Mouse (Mus musculus) thymus, adult 2 months (tissue): ENCODE measurements around the gene Ap1g1. TPM values are rescaled to one million over a fixed set of nuclear protein-coding genes. Genes with fewer than 3 reads are reported as not detected.

ENCODE experiments used
- DNase-seq: peaks from one replicate; pipeline ENCODE4 v3.0.0; 2021
- H3K27ac ChIP-seq: fragments of 200-500 bp; 2 replicates; pipeline ENCODE4 v1.5.1; 2012; ENCODE audit warnings: low read length, control low read depth; ENCODE audit not compliant: control insufficient read depth, insufficient read depth
- H3K27me3 ChIP-seq: fragments of 200-500 bp; 2 replicates; pipeline ENCODE4 v1.6.1; 2012; ENCODE audit warnings: mild to moderate bottlenecking, low read length, moderate library complexity, mixed read lengths; ENCODE audit not compliant: control insufficient read depth, insufficient read depth
- H3K36me3 ChIP-seq: fragments of 200-500 bp; 2 replicates; pipeline ENCODE4 v1.6.1; 2012; ENCODE audit warnings: mild to moderate bottlenecking, low read length, moderate library complexity; ENCODE audit not compliant: control insufficient read depth, insufficient read depth
- H3K4me1 ChIP-seq: fragments of 200-500 bp; replicated peaks from 2 replicates; pipeline ENCODE4 v1.6.1; 2012; ENCODE audit warnings: low read length; ENCODE audit not compliant: control insufficient read depth, insufficient read depth
- H3K4me3 ChIP-seq: fragments of 200-500 bp; 2 replicates; pipeline ENCODE4 v1.5.1; 2012; ENCODE audit warnings: mild to moderate bottlenecking, low read length, control low read depth, moderate library complexity; ENCODE audit not compliant: control insufficient read depth, insufficient read depth
- CTCF ChIP-seq: fragments of 200-500 bp; IDR thresholded peaks from 2 replicates; pipeline ENCODE4 v1.5.1; 2012; ENCODE audit warnings: mild to moderate bottlenecking, control low read depth, low read length, moderate library complexity, borderline replicate concordance; ENCODE audit not compliant: control insufficient read depth, poor library complexity, insufficient read depth; ENCODE audit errors: extremely low read depth
- POLR2A ChIP-seq: fragments of 200-500 bp; IDR thresholded peaks from 2 replicates; pipeline ENCODE4 v1.6.1; 2012; ENCODE audit warnings: mild to moderate bottlenecking, low read length, control low read depth, moderate library complexity; ENCODE audit not compliant: control insufficient read depth, poor library complexity, insufficient read depth; ENCODE audit errors: extremely low read depth
- WGBS: fragments of 180-500 bp; shearing (Covaris S2); methylation state at CpG from one replicate; pipeline ENCODE4 v1.1.7; 2018; 5-methylcytosine and 5-hydroxymethylcytosine counted together
- polyA plus RNA-seq: library from polyadenylated mRNA; depleted of rRNA; stranded (reverse); fragments of >200 nt; gene quantifications from 2 replicates; pipeline ENCODE4 v1.2.3, GENCODE M21; 2012

Ap1g1 gene
- polyA plus RNA-seq, 1 experiment: 42.2 TPM

GRCm38 (mm10) chr8:109759426-109759825 is 18.9 kb upstream of the Ap1g1 start:
- Histone ChIP-seq H3K27ac (no peak overlapping the region), H3K36me3 (no peaks in the 10 kb centered on the region), H3K27me3 (no peaks in the 10 kb centered on the region), H3K4me3 (no peak overlapping the region), H3K4me1 (no peaks in the 10 kb centered on the region)
- 97% methylated on average over 7 of the region's 7 CpGs for WGBS
- TF ChIP-seq CTCF (no peak), POLR2A (no peak)
- DNase-seq: no peak

GRCm38 (mm10) chr8:109760221-109760620 is 18.1 kb upstream of the Ap1g1 start:
- H3K36me3 ChIP-seq: no peaks in the 10 kb centered on the region
- DNase-seq: no peak
- TF ChIP-seq CTCF (no peak), POLR2A (no peak)
- no peaks in the 10 kb centered on the region for H3K4me1 ChIP-seq
- WGBS: 71% methylated on average over 1 of the region's 1 CpGs
- H3K27ac ChIP-seq: no peak overlapping the region
- no peak overlapping the region for H3K4me3 ChIP-seq
- no peaks in the 10 kb centered on the region for H3K27me3 ChIP-seq

GRCm38 (mm10) chr8:109764031-109764430 is 14.3 kb upstream of the Ap1g1 start:
- Histone ChIP-seq H3K4me1 (no peaks in the 10 kb centered on the region), H3K36me3 (no peaks in the 10 kb centered on the region), H3K27me3 (no peaks in the 10 kb centered on the region), H3K4me3 (no peak overlapping the region), H3K27ac (no peak overlapping the region)
- TF ChIP-seq CTCF (no peak), POLR2A (no peak)
- DNase-seq: no peak
- WGBS: 95% methylated on average over 6 of the region's 6 CpGs

GRCm38 (mm10) chr8:109766081-109766480 is 12.3 kb upstream of the Ap1g1 start:
- Histone ChIP-seq H3K27ac (no peak overlapping the region), H3K4me3 (no peak overlapping the region), H3K27me3 (no peaks in the 10 kb centered on the region), H3K36me3 (no peaks in the 10 kb centered on the region), H3K4me1 (no peaks in the 10 kb centered on the region)
- WGBS: 61% methylated on average over 7 of the region's 7 CpGs
- no peak for DNase-seq
- TF ChIP-seq POLR2A (no peak), CTCF (no peak)

GRCm38 (mm10) chr8:109773154-109773553 is 5.2 kb upstream of the Ap1g1 start:
- DNase-seq: no peak
- Histone ChIP-seq H3K27me3 (no peaks in the 10 kb centered on the region), H3K4me1 (0 out of 2 replicates have a peak, but pooled peaks cover 2% of the 10 kb centered on the region), H3K27ac (no peak overlapping the region), H3K36me3 (no peaks in the 10 kb centered on the region), H3K4me3 (no peak overlapping the region)
- WGBS: 24% methylated on average over 3 of the region's 3 CpGs
- TF ChIP-seq POLR2A (no peak), CTCF (no peak)

- no peak for TF ChIP-seq POLR2A
- TF ChIP-seq CTCF: no peak
- peaks cover 5% of the 10 kb centered on the region for H3K4me1 ChIP-seq
- no peak overlapping the region for H3K27ac ChIP-seq
- H3K4me3 ChIP-seq: no peak overlapping the region
- no peaks in the 10 kb centered on the region for H3K27me3 ChIP-seq
- WGBS: 29% methylated on average over 5 of the region's 5 CpGs
- H3K36me3 ChIP-seq: no peaks in the 10 kb centered on the region
- DNase-seq: no peak
These were observed 503 bp upstream of the Ap1g1 start for GRCm38 (mm10) chr8:109777851-109778250.

GRCm38 (mm10) chr8:109778993-109779421 is 653 bp downstream of the Ap1g1 start:
- Histone ChIP-seq H3K36me3 (no peaks in the 10 kb centered on the region), H3K27ac (peak overlapping the region; percentile 28), H3K4me1 (peaks cover 5% of the 10 kb centered on the region), H3K27me3 (no peaks in the 10 kb centered on the region), H3K4me3 (peak overlapping the region; percentile 78)
- DNase-seq: peak; percentile 54
- TF ChIP-seq POLR2A (peak; percentile 36; the same call in 1 of the 2 replicates), CTCF (no peak)
- WGBS: under 1% methylated on average over 32 of the region's 32 CpGs
